11 mouse cellular contexts compared by ENCODE assay signal in the genomic region with DNA sequence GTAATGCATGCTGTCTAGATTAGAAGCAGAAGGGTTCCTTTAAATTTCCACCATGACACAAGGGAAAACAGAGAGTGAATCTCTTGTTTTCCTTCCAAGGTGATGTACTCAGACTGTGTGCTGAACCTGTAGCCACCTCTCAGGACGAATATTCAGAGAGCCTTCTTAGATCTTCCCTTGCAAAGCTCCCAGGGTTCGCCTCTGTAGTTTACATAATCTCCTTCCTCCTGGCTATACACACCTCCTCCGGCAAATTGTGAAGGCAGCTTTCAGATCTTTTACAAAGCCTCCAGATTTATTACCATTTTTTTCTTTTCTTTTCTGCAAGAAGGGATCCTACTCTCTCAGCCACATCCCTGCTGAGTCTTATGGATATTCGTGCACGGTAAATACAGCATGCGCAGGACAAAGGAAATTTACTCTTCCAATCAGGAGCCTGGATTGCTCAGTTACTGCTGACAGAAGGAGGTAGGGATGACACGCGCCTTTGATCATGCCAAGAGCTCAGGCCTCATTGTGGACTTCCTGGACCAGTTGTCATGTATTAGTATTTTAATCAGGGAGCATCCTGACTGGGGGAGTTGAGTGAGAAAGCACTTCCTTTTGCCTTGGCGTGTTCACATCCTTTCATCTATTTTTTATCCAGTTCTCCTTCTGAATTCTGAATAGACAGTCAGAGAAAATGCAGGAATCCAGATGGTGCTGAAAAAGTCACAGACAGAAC.
DNase-seq lines count a peak whose midpoint lies in the region; ATAC-seq and TF ChIP-seq lines count a peak whose summit lies in the region.
"Had no signal": no experiment of that assay in that cellular context is flagged by ENCODE, and none has a peak within 500 bp of the region (broad histone marks: within the 10 kb centered on the region; RNA-seq: fewer than 3 reads in every experiment).

No protein-coding gene starts in this region.

- TF ChIP-seq CTCF in cerebellum, adult 2 months (IDR thresholded peaks at IDR 0.05; ENCODE audit: borderline replicate concordance, insufficient read depth, low read depth, low read length): no peak
- TF ChIP-seq CTCF in liver, postnatal 0 days (IDR thresholded peaks at IDR 0.05; ENCODE audit: low read depth): no peak

- H3K36me3 ChIP-seq in hindbrain, embryonic 11.5 days (ENCODE audit: control insufficient read depth, insufficient read depth, low read length): no peaks in the 10 kb centered on the region
- H3K36me3 ChIP-seq in liver, postnatal 0 days (replicated peaks; ENCODE audit: insufficient read depth, low read length): no peaks in the 10 kb centered on the region
- H3K36me3 ChIP-seq: heart, embryonic 12.5 days had no signal

- H3K9ac ChIP-seq in hindbrain, embryonic 11.5 days (ENCODE audit: low read depth, low read length): no peak overlapping the region
- no peak overlapping the region for H3K9ac ChIP-seq in liver, postnatal 0 days (replicated peaks)
- H3K9ac ChIP-seq: heart, embryonic 12.5 days had no signal

- WGBS in cerebellum, adult 2 months: 13% methylated on average over 9 of the region's 9 CpGs
- 33% methylated on average over 9 of the region's 9 CpGs for WGBS in hindbrain, embryonic 11.5 days
- 25% methylated on average over 9 of the region's 9 CpGs for WGBS in liver, postnatal 0 days (ENCODE audit: insufficient replicate concordance)

- no peaks in the 10 kb centered on the region for H3K9me3 ChIP-seq in hindbrain, embryonic 11.5 days (ENCODE audit: control insufficient read depth, low read length)
- no peaks in the 10 kb centered on the region for H3K9me3 ChIP-seq in liver, postnatal 0 days (ENCODE audit: low read length)
- H3K9me3 ChIP-seq: heart, embryonic 12.5 days had no signal

- no peak overlapping the region for H3K4me3 ChIP-seq in cerebellum, adult 2 months (replicated peaks; ENCODE audit: insufficient read depth, low read depth, low read length)
- no peak overlapping the region for H3K4me3 ChIP-seq in hindbrain, embryonic 11.5 days (ENCODE audit: low read depth, low read length)
- H3K4me3 ChIP-seq in liver, postnatal 0 days (ENCODE audit: low read depth, low read length): no peak overlapping the region
- H3K4me3 ChIP-seq: heart, embryonic 12.5 days had no signal

- no peak overlapping the region for H3K4me2 ChIP-seq in hindbrain, embryonic 11.5 days (replicated peaks; ENCODE audit: low read depth, low read length)
- no peak overlapping the region for H3K4me2 ChIP-seq in liver, postnatal 0 days (ENCODE audit: low read depth, low read length)
- H3K4me2 ChIP-seq: heart, embryonic 12.5 days had no signal

- TF ChIP-seq POLR2A in cerebellum, adult 2 months (IDR thresholded peaks at IDR 0.05; ENCODE audit: borderline replicate concordance, insufficient read depth, low read length): no peak

- peak; percentile 69 for ATAC-seq in hindbrain, embryonic 11.5 days (ENCODE audit: low FRiP score)
- ATAC-seq in liver, postnatal 0 days: no peak

- no peaks in the 10 kb centered on the region for H3K27me3 ChIP-seq in cerebellum, adult 2 months (ENCODE audit: control insufficient read depth, insufficient read depth, low read length)
- H3K27me3 ChIP-seq in hindbrain, embryonic 11.5 days (ENCODE audit: control insufficient read depth, insufficient read depth, low read length): no peaks in the 10 kb centered on the region
- no peaks in the 10 kb centered on the region for H3K27me3 ChIP-seq in liver, postnatal 0 days (ENCODE audit: insufficient read depth, low read length)
- H3K27me3 ChIP-seq: heart, embryonic 12.5 days had no signal

- TF ChIP-seq EP300 in liver, postnatal 0 days (IDR thresholded peaks at IDR 0.05; ENCODE audit: low read depth): no peak

- H3K4me1 ChIP-seq in cerebellum, adult 2 months (ENCODE audit: control insufficient read depth, insufficient read depth, low read length): no peaks in the 10 kb centered on the region
- H3K4me1 ChIP-seq in hindbrain, embryonic 11.5 days (replicated peaks; ENCODE audit: control insufficient read depth, insufficient read depth, low read length): no peaks in the 10 kb centered on the region
- no peaks in the 10 kb centered on the region for H3K4me1 ChIP-seq in liver, postnatal 0 days (ENCODE audit: insufficient read depth)
- H3K4me1 ChIP-seq: heart, embryonic 12.5 days had no signal

- no peak overlapping the region for H3K27ac ChIP-seq in cerebellum, adult 2 months (ENCODE audit: insufficient read depth, low read length)
- H3K27ac ChIP-seq in hindbrain, embryonic 11.5 days (ENCODE audit: low read depth, low read length): no peak overlapping the region
- H3K27ac ChIP-seq in liver, postnatal 0 days (ENCODE audit: low read depth): no peak overlapping the region

- peak; percentile 19 to 31 for DNase-seq in cerebellum, postnatal 14 days
- no peak for DNase-seq in cerebellum, adult 2 months
- peak; percentile 22 for DNase-seq in hindbrain, embryonic 11.5 days (ENCODE audit: low spot score)
- DNase-seq in left cerebral cortex, adult 8-10 months (ENCODE audit: low spot score in 2 of 2): peak; percentile 21 to 28
- peak; percentile 46 to 64 for DNase-seq in right cerebral cortex, adult 2 months (ENCODE audit: low spot score in 2 of 2)
- DNase-seq in liver, postnatal 0 days: no peak
- DNase-seq in adrenal gland, postnatal 4 days (ENCODE audit: low spot score in 2 of 2): no peak
- DNase-seq in c-Kit-positive CD71-positive TER-119-positive erythroid progenitor cells, embryonic 14.5 days (ENCODE audit: low spot score): no peak
- DNase-seq: kidney, postnatal 14 days; lung, postnatal 4 days had no signal

Comparison
In these comparisons a context has a peak if more than half of its experiments do, and no peak if none do; other contexts are left out.
1. DNase-seq: peak in cerebellum, postnatal 14 days (2 of 2), hindbrain, embryonic 11.5 days (single experiment), left cerebral cortex, adult 8-10 months (2 of 2) and right cerebral cortex, adult 2 months (2 of 2); none in cerebellum, adult 2 months (0 of 2), liver, postnatal 0 days (single experiment), adrenal gland, postnatal 4 days (0 of 2) and c-Kit-positive CD71-positive TER-119-positive erythroid progenitor cells, embryonic 14.5 days (single experiment).